Mouse (Mus musculus) lung, postnatal 0 days (tissue): ENCODE results near the gene Pigs.

Source experiments
- CTCF ChIP-seq: IDR thresholded peaks from 2 replicates; pipeline ENCODE4 v1.5.1; 2016; ENCODE audit warnings: antibody characterized with exemption, mild to moderate bottlenecking
- EP300 ChIP-seq: IDR thresholded peaks from 2 replicates; pipeline ENCODE4 v1.6.1; 2016; ENCODE audit warnings: antibody characterized with exemption, mild to moderate bottlenecking, control low read depth

- TF ChIP-seq CTCF (no peak), EP300 (no peak)
These were observed 21.5 kb downstream of the Pigs start for GRCm38 (mm10) chr11:78349441-78350358.
